Mouse (Mus musculus) liver, adult 2 months (tissue): ENCODE results near the gene Wdr73.

Source experiments
- CTCF ChIP-seq: fragments of 200-500 bp; IDR thresholded peaks from 2 replicates; pipeline ENCODE4 v1.5.1; 2011; ENCODE audit warnings: low read depth, low read length, control low read depth
- POLR2A ChIP-seq: fragments of 200-500 bp; IDR thresholded peaks from 2 replicates; pipeline ENCODE4 v1.6.1; 2011; ENCODE audit warnings: low read length, control low read depth; ENCODE audit not compliant: insufficient read depth; ENCODE audit errors: extremely low read depth

DNA sequence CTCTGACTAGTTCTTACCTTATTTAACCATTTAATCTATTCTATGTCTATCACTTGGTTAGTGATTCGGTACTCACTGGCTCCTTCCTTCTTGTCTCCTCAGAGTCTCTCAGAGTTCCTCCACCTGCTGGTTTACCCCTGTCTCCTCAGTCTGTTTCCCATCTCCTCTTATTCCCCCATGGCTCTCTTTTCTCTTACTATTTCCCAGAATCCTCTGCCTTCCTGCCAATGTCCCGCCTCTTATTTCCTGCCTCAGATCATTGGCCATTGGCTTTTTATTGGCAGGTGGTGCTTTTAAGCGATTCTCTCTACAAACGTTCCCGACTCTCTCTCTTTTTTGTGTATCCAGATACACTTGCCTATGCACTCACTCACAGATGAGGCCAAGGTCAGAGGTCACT is 54.4 kb downstream of the Wdr73 start:
- no peak for TF ChIP-seq CTCF
- no peak for TF ChIP-seq POLR2A
